Mouse (Mus musculus): ENCODE results near the gene Atcay.
"Not testable (repeated sequence)": the region's sequence is repeated elsewhere in the genome, so short reads cannot be mapped to it uniquely, and the experiment has no call there.

Gene Atcay

DNA sequence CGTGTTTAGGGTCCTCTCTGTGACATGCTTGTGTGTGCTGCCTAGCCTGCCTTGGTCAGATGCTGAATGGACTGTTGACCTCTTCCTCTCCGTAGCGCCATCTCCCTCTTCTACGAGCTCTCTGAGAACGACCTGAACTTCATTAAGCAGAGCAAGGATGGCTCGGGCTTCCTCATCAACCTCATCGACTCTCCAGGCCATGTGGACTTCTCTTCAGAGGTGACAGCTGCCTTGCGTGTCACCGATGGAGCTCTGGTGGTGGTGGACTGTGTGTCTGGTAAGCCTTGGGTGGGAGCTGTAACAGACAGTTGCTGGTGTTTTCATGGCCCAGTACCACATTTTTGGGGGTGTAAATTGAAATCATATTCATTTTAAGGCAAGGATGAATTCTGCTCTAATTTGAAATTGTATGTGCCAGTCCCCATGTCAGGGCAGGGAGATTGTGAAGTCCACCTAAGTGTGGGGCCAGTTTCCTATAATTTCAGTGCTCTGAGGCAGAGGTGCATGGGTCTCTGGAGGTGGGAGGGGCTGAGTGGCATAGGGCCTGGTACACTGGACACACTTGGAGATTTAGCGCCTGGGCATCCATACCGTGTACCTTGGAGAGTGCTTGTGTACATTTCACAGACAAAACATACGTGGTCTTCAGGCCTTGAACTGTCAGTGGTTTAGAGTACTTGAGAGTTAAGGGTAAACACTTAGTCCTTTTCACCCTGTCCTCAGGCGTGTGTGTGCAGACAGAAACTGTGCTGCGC is 52.5 kb downstream of the Atcay start:
- peak in 1 of 2 experiments; percentile 41 for DNase-seq

DNA sequence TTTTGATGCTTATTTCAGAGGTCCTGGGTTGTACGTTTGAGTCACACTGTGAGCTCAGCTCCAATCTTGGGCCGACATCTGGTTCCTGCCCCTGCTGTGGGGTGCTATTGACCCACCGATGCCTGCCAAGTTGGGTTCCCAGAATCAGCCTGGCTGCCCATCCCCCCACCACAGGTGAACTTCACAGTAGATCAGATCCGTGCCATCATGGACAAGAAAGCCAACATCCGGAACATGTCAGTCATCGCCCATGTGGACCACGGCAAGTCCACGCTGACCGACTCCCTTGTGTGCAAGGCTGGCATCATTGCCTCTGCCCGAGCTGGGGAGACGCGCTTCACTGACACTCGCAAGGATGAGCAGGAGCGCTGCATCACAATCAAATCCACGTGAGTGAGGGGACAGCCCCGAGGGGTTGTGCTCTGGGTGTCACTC is 53.1 kb downstream of the Atcay start:
- peak in 1 of 2 experiments; percentile 61 for DNase-seq

DNA sequence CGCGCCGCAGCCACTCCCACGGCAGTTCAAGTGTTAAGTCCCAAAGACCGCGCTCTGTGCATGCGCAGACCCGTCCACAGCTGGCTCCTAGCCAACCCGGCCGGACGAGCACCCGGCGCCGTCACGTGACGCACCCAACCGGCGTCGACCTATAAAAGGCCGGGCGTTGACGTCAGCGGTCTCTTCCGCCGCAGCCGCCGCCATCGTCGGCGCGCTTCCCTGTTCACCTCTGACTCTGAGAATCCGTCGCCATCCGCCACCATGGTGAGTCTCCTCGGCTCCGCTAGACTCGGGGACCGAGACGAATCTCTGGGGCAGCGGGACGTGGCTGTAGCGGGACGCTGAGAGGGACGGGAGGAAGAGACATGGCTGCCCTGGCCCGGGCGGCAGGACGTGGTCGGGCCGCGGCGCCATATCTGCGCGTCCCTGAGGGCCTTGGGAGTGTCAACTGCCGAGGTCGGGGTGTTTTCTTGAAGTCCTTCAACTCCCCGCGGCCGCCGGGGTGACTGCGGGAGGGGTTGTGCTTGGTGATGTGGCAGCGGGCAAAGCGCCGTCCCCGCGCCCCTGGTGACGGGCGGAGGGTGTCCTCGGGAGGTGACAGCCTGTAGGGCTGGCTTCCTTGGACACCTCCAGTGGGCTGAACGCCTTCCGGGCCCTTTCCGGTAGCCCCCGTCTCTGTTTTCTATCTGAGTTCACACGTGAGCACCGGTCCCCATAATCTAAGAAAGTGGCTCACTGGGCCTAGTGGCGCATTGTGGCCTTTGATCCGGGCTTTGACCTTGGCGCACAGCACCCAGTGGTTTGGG is 54.0 kb downstream of the Atcay start, which contains the start of gene Eef2:
Gene Eef2, plus strand, starts transcription at position 166 of the 806 bp plus-strand sequence.
- DNase-seq: peak; percentile 98 to 100

DNA sequence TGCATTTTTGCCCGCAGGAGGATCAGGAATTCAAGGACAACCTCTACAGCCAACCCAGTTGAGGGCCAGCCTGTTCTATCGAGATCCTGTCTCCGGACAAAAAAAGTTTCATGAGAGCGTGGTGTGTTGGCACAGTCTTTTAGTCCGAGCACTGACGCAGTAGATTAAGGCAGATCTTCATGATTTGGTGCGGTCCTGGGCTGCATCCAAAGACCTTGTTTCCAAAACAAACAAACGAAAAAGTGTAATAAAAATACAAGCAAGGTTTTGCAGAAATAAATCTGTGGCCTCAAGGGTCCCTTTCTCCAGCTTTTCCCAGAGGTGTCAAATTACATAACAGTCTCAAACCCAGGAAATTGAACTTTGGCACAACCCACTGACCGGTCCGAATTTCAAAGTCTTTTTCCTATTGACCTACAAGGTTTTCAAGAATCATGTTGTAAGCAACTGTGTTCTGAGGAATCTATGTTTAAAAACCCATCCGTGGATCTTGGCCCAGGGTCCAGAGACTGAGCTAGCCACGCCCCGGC is 54.6 kb downstream of the Atcay start:
- DNase-seq: no peak

DNA sequence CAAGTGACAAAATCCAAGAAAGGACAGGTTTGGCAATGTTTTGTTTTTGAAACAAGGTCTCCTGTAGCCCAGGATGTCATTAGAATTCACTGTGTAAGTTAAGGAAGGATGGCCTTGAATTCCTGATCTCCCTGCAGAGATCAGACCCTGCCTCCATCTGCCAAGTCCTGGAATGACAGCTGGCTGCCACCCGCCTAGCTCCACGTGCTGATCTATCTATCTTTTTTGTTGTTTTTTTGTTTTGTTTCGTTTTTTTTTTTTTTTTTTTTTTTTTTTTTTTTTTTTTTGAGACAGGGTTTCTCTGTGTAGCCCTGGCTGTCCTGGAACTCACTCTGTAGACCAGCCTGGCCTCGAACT is 55.3 kb downstream of the Atcay start:
- not testable (repeated sequence) for DNase-seq

DNA sequence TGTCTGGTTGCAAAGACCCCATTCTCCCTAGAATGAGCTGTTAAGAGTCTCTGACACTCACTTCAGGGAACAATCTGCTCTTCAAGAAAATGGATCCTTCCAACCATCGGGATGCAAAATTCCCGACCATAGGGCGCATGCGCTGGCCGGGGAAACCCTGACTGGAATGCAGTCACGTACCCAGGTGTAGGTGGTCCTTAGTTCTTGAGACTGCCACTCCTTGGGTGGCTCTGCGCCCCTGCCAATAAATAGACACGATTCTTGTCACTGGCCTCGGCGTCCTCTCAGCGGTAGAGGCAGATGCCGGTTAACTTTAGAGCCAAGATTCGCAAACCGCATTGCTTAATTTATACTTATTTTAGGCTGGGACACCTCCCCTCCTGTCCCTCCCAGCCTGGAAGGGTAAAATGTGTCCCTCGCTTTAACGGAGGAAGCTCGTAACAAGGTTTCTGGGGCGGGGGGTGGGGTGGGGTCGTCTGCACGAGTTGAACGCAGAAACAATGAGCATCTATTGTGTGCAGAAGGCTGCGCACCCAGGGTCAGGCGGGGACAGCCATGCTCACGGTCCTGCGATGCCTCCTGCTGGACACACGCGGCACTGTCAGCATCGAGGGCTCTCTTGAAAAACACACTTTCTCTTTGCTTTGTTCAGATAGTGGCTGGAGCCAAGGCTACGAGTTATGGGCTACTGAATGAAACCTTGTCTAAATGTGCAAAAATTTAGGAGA is 55.9 kb downstream of the Atcay start:
- DNase-seq: peak; percentile 90 to 95

DNA sequence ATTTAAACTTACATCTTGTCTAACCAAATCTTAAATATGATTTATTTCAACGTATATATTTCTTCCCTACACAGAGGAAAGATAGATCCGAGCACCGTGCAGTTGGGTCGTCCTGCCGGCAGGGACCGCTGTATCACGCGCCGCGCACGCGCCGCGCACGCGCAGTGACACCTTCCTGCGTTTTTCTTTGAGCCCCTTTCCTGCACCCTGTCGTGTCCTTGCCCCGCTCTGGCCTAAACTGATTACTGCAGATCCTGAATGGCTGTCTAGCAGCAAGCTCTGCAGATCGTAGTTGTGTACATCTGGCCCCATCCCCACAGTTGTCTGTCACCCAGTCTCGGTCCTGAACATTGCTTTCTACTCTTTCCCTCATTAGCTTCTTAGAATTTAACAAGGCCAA is 57.5 kb downstream of the Atcay start:
- peak; percentile 73 to 90 for DNase-seq

DNA sequence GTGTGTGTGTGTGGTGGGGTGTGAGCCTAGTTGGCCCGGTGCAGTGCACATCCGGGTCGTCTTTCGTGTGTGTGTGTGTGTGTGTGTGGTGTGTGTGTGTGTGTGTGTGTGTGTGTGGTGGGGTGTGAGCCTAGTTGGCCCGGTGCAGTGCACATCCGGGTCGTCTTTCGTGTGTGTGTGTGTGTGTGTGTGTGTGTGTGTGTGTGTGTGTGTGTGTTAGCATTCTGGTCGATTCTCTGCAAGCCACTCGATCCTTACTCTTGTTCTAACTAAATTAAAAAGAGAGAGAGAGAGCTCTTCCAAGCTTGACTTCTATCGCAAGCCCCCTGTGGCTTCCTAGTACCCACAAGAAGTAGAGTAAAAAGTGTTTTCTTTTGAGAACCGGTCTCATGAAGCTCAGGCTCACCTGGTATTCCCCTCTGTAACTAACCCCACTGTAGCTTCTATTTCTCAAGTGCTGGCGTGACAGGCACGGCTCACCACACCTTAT is 61.2 kb downstream of the Atcay start:
- peak in 1 of 2 experiments; percentile 35 for DNase-seq

DNA sequence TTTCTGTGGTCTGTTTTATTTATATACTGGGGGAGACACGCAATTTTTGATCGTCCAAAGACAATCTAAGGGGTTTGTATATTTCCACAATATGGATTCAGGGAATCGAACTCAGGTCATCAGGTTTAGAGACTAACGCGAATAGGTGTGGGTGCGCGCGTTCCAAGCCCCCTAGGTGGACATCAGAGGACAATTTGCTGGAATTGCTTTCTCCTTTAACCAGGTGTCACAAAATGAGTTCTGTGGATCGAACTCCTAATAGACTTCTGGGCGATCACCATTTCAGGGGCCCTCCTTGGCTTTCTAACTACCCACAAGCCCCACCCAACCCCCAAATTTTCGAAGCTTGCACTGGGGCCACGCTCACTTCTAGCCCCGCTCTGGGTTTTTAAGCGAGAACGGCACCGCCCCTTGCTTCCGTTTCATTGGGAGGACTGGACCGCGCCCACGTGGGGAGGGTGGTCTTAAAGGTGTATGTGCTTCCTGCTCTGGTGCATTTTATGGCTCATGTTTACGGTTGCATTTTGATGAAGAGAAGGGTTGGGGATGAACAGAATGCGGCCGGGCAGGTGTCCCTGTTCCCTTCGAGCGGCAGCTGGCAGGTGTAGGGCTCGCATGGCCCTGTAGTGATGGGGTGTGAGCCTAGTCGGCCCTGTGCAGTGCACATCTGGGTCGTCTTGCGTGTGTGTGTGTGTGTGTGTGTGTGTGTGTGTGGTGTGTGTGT is 62.0 kb downstream of the Atcay start:
- DNase-seq: peak; percentile 77 to 84

DNA sequence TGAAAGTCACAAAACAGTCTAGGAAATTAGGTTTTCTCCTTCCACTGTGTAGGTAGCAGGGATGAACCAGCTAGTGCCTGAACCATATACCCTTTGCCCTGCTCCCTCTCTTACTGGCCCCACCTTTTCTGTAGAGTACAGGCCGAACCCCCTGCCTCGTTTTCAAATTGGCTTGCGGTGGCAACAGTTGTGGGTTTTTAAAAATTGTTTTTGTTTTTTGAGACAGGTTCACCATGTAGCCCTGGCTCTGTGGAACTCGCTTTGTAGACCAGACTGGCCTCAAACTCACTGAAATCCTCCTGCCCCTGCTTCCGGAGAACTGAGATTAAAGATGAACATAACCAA is 62.6 kb downstream of the Atcay start:
- no peak for DNase-seq

DNA sequence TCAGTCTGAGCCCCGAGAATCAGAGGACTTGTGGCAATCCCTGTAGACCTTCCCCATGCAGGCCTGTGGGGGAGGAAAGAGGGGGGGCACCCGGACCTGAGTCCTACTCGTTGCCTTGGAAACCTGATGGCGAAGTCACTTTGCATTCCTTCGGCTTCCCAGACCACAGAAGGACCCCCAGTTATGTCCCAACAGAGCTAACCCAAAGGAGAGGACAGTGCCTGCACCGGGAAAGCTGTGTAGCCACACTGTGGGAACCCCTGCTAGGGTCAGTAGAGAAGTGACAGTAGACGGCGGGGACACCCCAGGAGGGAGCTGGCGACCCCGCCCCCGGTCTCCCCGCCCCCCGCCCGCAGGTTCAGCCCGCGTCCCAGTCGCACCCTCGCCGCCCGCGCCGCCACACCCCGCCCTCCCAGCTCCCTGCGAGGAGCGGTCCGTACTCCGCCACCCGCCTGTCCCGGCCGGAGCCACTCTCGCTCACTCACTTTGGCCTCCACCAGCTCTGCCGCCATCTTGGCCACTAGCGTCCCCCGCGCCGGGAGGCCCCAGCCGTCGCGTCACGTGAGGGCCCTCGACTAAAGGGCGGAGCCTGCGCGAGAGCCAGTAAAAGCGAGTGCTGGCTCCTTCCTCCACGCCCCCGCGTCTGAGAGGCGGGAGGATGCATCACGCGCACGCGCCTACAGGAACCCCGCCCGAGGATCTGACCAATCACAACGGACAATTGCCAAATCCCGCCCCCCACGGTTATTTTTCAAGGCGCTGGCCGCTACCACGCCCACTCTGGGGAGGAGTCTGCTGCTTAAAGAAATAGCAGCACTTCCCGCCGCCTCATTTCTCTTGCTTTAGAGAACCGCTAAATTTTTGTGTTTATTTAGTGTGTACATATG is 63.2 kb downstream of the Atcay start, which contains the start of gene Pias4:
Gene Pias4, minus strand, starts transcription at position 724 of the 887 bp plus-strand sequence.
- DNase-seq: peak; percentile 100

DNA sequence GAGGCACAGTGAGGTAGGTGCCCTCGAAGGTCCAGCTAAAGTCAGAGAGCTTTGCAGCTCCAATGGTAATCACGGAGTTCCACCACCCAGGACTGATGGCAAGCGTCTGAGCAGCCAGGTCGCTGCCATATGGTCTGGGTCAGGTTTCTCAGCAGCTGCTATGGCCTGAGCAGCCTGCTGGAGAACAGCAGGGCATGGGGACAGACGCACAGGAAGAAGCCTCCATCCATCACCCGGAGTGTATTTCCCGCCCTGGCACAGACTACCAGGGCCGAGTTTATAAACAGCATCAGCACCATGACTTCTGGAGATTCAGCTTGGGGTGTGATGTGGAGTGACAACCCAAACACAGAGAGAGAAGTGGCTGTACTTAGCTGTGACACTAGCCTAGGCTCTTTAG is 65.5 kb downstream of the Atcay start:
- DNase-seq: peak; percentile 68 to 76

DNA sequence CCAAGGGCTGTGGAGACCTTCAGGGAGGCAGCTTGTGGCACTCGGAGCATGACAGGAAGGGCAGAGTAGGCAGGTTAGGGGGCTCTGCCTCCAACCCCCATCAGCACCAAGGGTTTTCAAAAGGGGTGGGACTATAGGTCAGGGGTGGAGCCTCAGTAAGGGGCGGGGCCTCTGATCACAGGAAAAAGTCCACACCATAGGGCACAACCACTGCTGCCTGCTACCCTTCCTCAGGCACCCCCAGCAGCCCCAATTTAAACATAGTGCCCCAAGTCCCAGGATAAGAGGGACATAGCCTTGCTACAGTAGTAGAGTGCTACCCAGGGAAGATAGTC is 68.3 kb downstream of the Atcay start:
- no peak for DNase-seq

DNA sequence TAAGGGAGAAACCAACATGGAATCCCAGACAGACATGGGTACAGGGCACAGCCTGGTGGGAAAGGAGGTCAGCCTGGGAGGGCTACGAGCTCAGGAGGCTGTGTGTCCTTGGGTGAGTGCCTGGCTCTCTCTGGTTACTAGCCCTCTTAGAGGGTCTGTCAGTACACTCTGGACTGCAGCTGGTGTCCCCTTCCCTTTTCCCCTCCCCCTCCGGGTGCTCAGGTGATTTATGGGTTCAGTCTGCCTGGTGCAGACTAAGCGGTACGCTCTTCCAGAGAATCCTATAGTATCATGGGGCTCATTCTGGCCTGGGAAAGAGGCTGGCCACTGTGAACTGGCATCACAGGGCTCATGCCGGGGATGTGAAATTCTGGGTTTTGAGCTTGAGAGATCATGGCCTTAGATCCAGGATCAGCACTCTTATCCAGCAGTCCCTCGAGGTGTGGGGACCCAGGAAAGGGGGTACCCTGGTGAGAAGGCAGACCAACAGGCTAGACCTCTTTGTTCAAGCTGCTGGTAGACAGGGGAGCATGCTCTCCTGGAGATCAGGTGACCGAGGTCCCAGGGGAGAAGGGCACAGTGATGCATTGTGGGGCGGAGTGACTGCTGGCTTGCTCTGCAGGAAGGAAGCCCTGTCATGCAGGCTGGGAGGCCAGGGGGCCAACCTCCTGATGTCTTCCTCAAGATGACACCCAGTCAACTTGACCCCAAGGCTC is 68.9 kb downstream of the Atcay start:
- DNase-seq: no peak

DNA sequence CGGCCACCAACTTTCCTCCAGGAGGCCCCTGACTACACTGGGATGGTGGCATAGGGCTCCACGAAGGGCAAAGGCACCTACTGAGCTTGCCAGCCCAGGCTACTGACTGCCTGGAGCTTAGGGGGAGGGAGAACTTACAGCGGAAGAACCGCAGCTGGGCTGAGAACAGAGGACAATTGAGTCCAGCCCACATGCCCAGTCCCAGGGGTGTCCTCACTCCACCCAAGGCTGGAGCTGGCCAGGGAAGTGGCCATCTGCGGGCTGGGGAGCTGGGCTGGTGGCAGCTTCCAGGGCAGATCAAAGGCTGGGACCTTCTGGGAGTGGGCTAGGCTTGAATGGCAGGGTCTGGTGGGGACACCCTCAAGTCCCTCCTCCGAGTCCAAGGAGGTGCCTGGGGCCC is 75.9 kb downstream of the Atcay start:
- no peak for DNase-seq

Data from cerebellum, adult 18-20 months (tissue).